10 mouse cellular contexts compared by ENCODE assay signal in genomic region chr7:13260746-13261700, GRCm38 (mm10). TPM values are rescaled to one million over a fixed set of nuclear protein-coding genes. Genes with fewer than 3 reads are reported as not detected.
DNase-seq lines count a peak whose midpoint lies in the region; ATAC-seq and TF ChIP-seq lines count a peak whose summit lies in the region.
"Had no signal": no experiment of that assay in that cellular context is flagged by ENCODE, and none has a peak within 500 bp of the region (broad histone marks: within the 10 kb centered on the region; RNA-seq: fewer than 3 reads in every experiment).

No protein-coding gene starts in this region.

- H3K9ac ChIP-seq in kidney, embryonic 14.5 days (ENCODE audit: low read depth, low read length): no peak overlapping the region
- peak overlapping the region; percentile 36; the same call in 1 of the 2 replicates for H3K9ac ChIP-seq in ES-E14 (ENCODE audit: insufficient read depth, low read depth, low read length, poor library complexity, severe bottlenecking)
- H3K9ac ChIP-seq in hindbrain, postnatal 0 days (replicated peaks; ENCODE audit: low read length): no peak overlapping the region

- no peak overlapping the region; the same call in 1 of the 2 replicates for H3K4me2 ChIP-seq in kidney, embryonic 14.5 days (replicated peaks; ENCODE audit: low read depth, low read length)
- no peak overlapping the region for H3K4me2 ChIP-seq in hindbrain, postnatal 0 days (ENCODE audit: low read depth, low read length)

- H3K36me3 ChIP-seq in kidney, embryonic 14.5 days (ENCODE audit: control insufficient read depth, insufficient read depth, low read length): no peaks in the 10 kb centered on the region
- no peaks in the 10 kb centered on the region for H3K36me3 ChIP-seq in ES-E14 (ENCODE audit: control insufficient read depth, insufficient read depth, low read length, poor library complexity, severe bottlenecking)
- no peaks in the 10 kb centered on the region for H3K36me3 ChIP-seq in hindbrain, postnatal 0 days (ENCODE audit: insufficient read depth, low read length)

- H3K27me3 ChIP-seq in kidney, embryonic 14.5 days (ENCODE audit: control insufficient read depth, insufficient read depth, low read length): no peaks in the 10 kb centered on the region
- H3K27me3 ChIP-seq in hindbrain, postnatal 0 days (ENCODE audit: insufficient read depth, low read length): no peaks in the 10 kb centered on the region
- H3K27me3 ChIP-seq in cerebellum, adult 2 months (ENCODE audit: control insufficient read depth, insufficient read depth, low read length): no peaks in the 10 kb centered on the region
- H3K27me3 ChIP-seq: Patski had no signal

- in situ Hi-C loops in ES-E14 (cut with MboI; ENCODE audit: low sequenced_read_pairs in 2 of 2, unreplicated experiment in 2 of 2): no loop called here

- H3K9me3 ChIP-seq in kidney, embryonic 14.5 days (ENCODE audit: control insufficient read depth, low read length): no peaks in the 10 kb centered on the region
- no peaks in the 10 kb centered on the region for H3K9me3 ChIP-seq in ES-E14 (ENCODE audit: control insufficient read depth, insufficient read depth, low read depth, low read length)
- no peaks in the 10 kb centered on the region for H3K9me3 ChIP-seq in hindbrain, postnatal 0 days (ENCODE audit: low read length)

- TF ChIP-seq POLR2A in cerebellum, adult 2 months (IDR thresholded peaks at IDR 0.05; ENCODE audit: borderline replicate concordance, insufficient read depth, low read length): no peak

- peak; percentile 60; the same call in 1 of the 2 replicates for ATAC-seq in kidney, embryonic 14.5 days (ENCODE audit: low FRiP score, low TSS enrichment)
- ATAC-seq in hindbrain, postnatal 0 days: 0 out of 2 replicates have a peak, but pooled peaks have one; percentile 31
- ATAC-seq: Patski had no signal

- no peak for DNase-seq in kidney, postnatal 25 days
- no peak for DNase-seq in ES-E14 (ENCODE audit: low read depth, low spot score)
- peak; percentile 20 for DNase-seq in brain, adult 2 months (ENCODE audit: low read depth, low spot score)
- DNase-seq in hindbrain, postnatal 0 days (ENCODE audit: low spot score): no peak
- DNase-seq in retina, embryonic 14.5 days (ENCODE audit: low spot score): no peak
- DNase-seq in cerebellum, adult 2 months: no peak
- DNase-seq: kidney, adult 18-20 months; liver had no signal

- H3K4me1 ChIP-seq in kidney, embryonic 14.5 days (ENCODE audit: control insufficient read depth, insufficient read depth, low read length): no peaks in the 10 kb centered on the region
- peaks cover 0 to 2% of the 10 kb centered on the region in 2 experiments; a peak in 1 of 4 replicates for H3K4me1 ChIP-seq in ES-E14 (ENCODE audit: control insufficient read depth in 2 of 2, insufficient read depth in 2 of 2, low read length in 2 of 2, poor library complexity in 1 of 2)
- H3K4me1 ChIP-seq in hindbrain, postnatal 0 days (ENCODE audit: insufficient read depth, low read length): no peaks in the 10 kb centered on the region
- no peaks in the 10 kb centered on the region for H3K4me1 ChIP-seq in cerebellum, adult 2 months (ENCODE audit: control insufficient read depth, insufficient read depth, low read length)

- H3K27ac ChIP-seq in kidney, embryonic 14.5 days (ENCODE audit: low read depth, low read length): no peak overlapping the region
- H3K27ac ChIP-seq in ES-E14 (ENCODE audit: insufficient read depth, low read depth, low read length, poor library complexity, severe bottlenecking): no peak overlapping the region
- H3K27ac ChIP-seq in hindbrain, postnatal 0 days: no peak overlapping the region
- no peak overlapping the region for H3K27ac ChIP-seq in cerebellum, adult 2 months (ENCODE audit: insufficient read depth, low read length)

- TF ChIP-seq CTCF in hindbrain, postnatal 0 days (IDR thresholded peaks at IDR 0.05; ENCODE audit: low read depth): no peak
- TF ChIP-seq CTCF in cerebellum, adult 2 months (IDR thresholded peaks at IDR 0.05; ENCODE audit: borderline replicate concordance, insufficient read depth, low read depth, low read length): no peak

- WGBS in kidney, embryonic 14.5 days: 54% methylated on average over 50 of the region's 50 CpGs
- WGBS in hindbrain, postnatal 0 days: 51% methylated on average over 50 of the region's 50 CpGs
- WGBS in cerebellum, adult 2 months: 49% methylated on average over 50 of the region's 50 CpGs

- no peak overlapping the region for H3K4me3 ChIP-seq in kidney, embryonic 14.5 days (ENCODE audit: low read length)
- peak overlapping the region; percentile 2 to 52; a peak in 2 of 4 replicates for H3K4me3 ChIP-seq in ES-E14 (ENCODE audit: insufficient read depth in 1 of 2, low read depth in 1 of 2, low read length in 2 of 2, poor library complexity in 1 of 2, severe bottlenecking in 1 of 2)
- no peak overlapping the region for H3K4me3 ChIP-seq in hindbrain, postnatal 0 days (ENCODE audit: low read length)
- no peak overlapping the region for H3K4me3 ChIP-seq in cerebellum, adult 2 months (replicated peaks; ENCODE audit: insufficient read depth, low read depth, low read length)

TF ChIP-seq in ES-E14, 5 proteins besides CTCF, POLR2A, EP300 and RAD21:
- no peak for TF ChIP-seq CHD2 (IDR thresholded peaks at IDR 0.05; ENCODE audit: low read depth, low read length)
- no peak for TF ChIP-seq MAFK (IDR thresholded peaks at IDR 0.05; ENCODE audit: insufficient read depth, low read depth, low read length)
- TF ChIP-seq HCFC1 (IDR thresholded peaks at IDR 0.05; ENCODE audit: borderline replicate concordance, insufficient read depth, low read length): no peak
- no peak for TF ChIP-seq ZC3H11A (IDR thresholded peaks at IDR 0.05; ENCODE audit: borderline replicate concordance, low read depth, low read length)
- no peak for TF ChIP-seq ZNF384 (IDR thresholded peaks at IDR 0.05; ENCODE audit: low read depth, low read length)

RNA-seq across cellular contexts. Expression of gene Lig1, which starts 16.1 kb away (rescaled TPM):
- 120 and 129 TPM in 2 replicates for polyA plus RNA-seq in kidney, embryonic 14.5 days (2014; fragmentation: Nextera tagmentation; extraction: Ambion mirVana)
- 88.5 and 92.2 TPM in 2 replicates for total RNA-seq in ES-E14 (2012; rRNA removed)
- 11.9 TPM in 2 replicates for total RNA-seq in hindbrain, postnatal 0 days (2014; rRNA removed)
- polyA plus RNA-seq in hindbrain, postnatal 0 days (2015; fragmentation: Nextera tagmentation; extraction: Ambion mirVana): 41.7 and 45.4 TPM in 2 replicates
- 12.6 and 13.4 TPM in 2 replicates for polyA plus RNA-seq in cerebellum, adult 2 months (2012; rRNA removed)

RNA-seq across cellular contexts. Expression of gene Zswim9, which starts 17.5 kb away (rescaled TPM):
- polyA plus RNA-seq in kidney, embryonic 14.5 days (2014; fragmentation: Nextera tagmentation; extraction: Ambion mirVana): 3.6 and 10.3 TPM in 2 replicates
- total RNA-seq in ES-E14 (2012; rRNA removed): 5.1 and 5.7 TPM in 2 replicates
- total RNA-seq in hindbrain, postnatal 0 days (2014; rRNA removed): 7.2 and 7.9 TPM in 2 replicates
- polyA plus RNA-seq in hindbrain, postnatal 0 days (2015; fragmentation: Nextera tagmentation; extraction: Ambion mirVana): 7.3 and 8.6 TPM in 2 replicates
- 11.0 and 11.3 TPM in 2 replicates for polyA plus RNA-seq in cerebellum, adult 2 months (2012; rRNA removed)

RNA-seq across cellular contexts. Expression of gene Vmn1r89, which starts 48.2 kb away (rescaled TPM):
- polyA plus RNA-seq in kidney, embryonic 14.5 days (2014; fragmentation: Nextera tagmentation; extraction: Ambion mirVana): not detected in 2 replicates
- not detected in 2 replicates for total RNA-seq in ES-E14 (2012; rRNA removed)
- total RNA-seq in hindbrain, postnatal 0 days (2014; rRNA removed): not detected in 2 replicates
- polyA plus RNA-seq in hindbrain, postnatal 0 days (2015; fragmentation: Nextera tagmentation; extraction: Ambion mirVana): not detected in 2 replicates
- not detected in 2 replicates for polyA plus RNA-seq in cerebellum, adult 2 months (2012; rRNA removed)
- polyA plus RNA-seq: Patski had no signal

Comparison
In these comparisons a context has a peak if more than half of its experiments do, and no peak if none do; other contexts are left out.
1. H3K4me3 ChIP-seq: peak in ES-E14 (2 of 2); none in kidney, embryonic 14.5 days (single experiment), hindbrain, postnatal 0 days (single experiment) and cerebellum, adult 2 months (single experiment).